Mouse (Mus musculus): ENCODE measurements at regions not wholly inside any gene's neighbourhood (a gene's known extent, or its start where the extent isn't known, plus 50 kb on each side); places are given as distances from the start of the nearest gene placed in this dataset.

DNA sequence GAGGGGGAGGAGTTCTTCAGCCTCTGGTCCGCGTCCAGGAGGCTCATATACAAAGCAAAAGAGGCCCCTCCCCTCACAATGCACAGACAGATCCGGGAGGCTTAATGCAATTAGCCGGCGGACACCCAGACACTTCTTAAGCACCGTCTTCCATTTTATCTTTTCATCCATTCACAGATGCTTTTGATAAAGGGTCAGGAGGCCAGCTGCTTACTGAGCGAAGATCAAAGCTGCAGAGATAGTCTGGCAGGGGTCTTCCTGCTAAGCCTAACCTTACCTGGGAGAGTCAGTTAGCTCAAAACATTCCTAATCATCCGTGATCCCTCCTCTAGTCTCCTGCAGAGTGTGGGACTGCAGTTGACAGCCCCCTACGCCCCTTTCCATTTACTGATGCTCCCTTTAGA, 361.1 kb upstream of the Tmpo start:
- TF ChIP-seq E2F4 (IDR thresholded peaks at IDR 0.05; ENCODE audit: insufficient read depth) (no peak), MYOD1 (IDR thresholded peaks at IDR 0.05; ENCODE audit: control insufficient read depth in 1 of 3, insufficient read length in 2 of 3, low read depth in 2 of 3) (no peak), USF1 (IDR thresholded peaks at IDR 0.05; ENCODE audit: low read depth) (no peak), TCF3 (IDR thresholded peaks at IDR 0.05; ENCODE audit: insufficient read length, low read depth) (no peak), MYOG (IDR thresholded peaks at IDR 0.05; ENCODE audit: control insufficient read depth in 1 of 3, insufficient read depth in 1 of 3, insufficient read length in 2 of 3, low read depth in 2 of 3) (no peak), CEBPB (IDR thresholded peaks at IDR 0.05; ENCODE audit: insufficient read depth, poor library complexity, severe bottlenecking) (no peak), POLR2A (IDR thresholded peaks at IDR 0.05; ENCODE audit: insufficient read length, low read depth) (no peak), SRF (IDR thresholded peaks at IDR 0.05; ENCODE audit: control insufficient read depth, insufficient read length, low read depth) (no peak), TCF12 (IDR thresholded peaks at IDR 0.05; ENCODE audit: insufficient read depth, poor library complexity, severe bottlenecking) (no peak), MAX (IDR thresholded peaks at IDR 0.05; ENCODE audit: low read depth) (no peak), REST (IDR thresholded peaks at IDR 0.05; ENCODE audit: insufficient read depth, insufficient read length) (no peak), POLR2AphosphoS2 (IDR thresholded peaks at IDR 0.05; ENCODE audit: insufficient read length, low read depth) (no peak)

GRCm38 (mm10) chr10:91537241-91537640, 356.1 kb upstream of the Tmpo start:
- Histone ChIP-seq H3ac (ENCODE audit: control insufficient read depth, insufficient read length) (no peak overlapping the region), H3K27me3 (ENCODE audit: control insufficient read depth, insufficient read depth, insufficient read length) (no peaks in the 10 kb centered on the region), H3K36me3 (ENCODE audit: control insufficient read depth, insufficient read depth) (no peaks in the 10 kb centered on the region), H3K4me2 (ENCODE audit: low read depth) (no peak overlapping the region), H3K4me3 (no peak overlapping the region), H3K79me2 (ENCODE audit: control insufficient read depth, insufficient read depth) (no peaks in the 10 kb centered on the region)
- no peak for TF ChIP-seq POLR2A (IDR thresholded peaks at IDR 0.05; ENCODE audit: insufficient read length, low read depth)
- no peak for TF ChIP-seq E2F4 (IDR thresholded peaks at IDR 0.05; ENCODE audit: insufficient read depth)
- no peak for TF ChIP-seq REST (IDR thresholded peaks at IDR 0.05; ENCODE audit: insufficient read depth, insufficient read length)
- TF ChIP-seq USF1 (IDR thresholded peaks at IDR 0.05; ENCODE audit: low read depth) = no peak

More for the DNA sequence above, 361.1 kb upstream of the Tmpo start:
- H3K27me3 ChIP-seq (ENCODE audit: control insufficient read depth, insufficient read depth, insufficient read length) = no peaks in the 10 kb centered on the region
- no peaks in the 10 kb centered on the region for H3K36me3 ChIP-seq (ENCODE audit: control insufficient read depth, insufficient read depth)
- H3K79me2 ChIP-seq (ENCODE audit: control insufficient read depth, insufficient read depth) = no peaks in the 10 kb centered on the region
- no peak overlapping the region for H3K4me3 ChIP-seq
- H3ac ChIP-seq (ENCODE audit: control insufficient read depth, insufficient read length) = no peak overlapping the region
- H3K4me2 ChIP-seq (ENCODE audit: low read depth) = no peak overlapping the region

DNA sequence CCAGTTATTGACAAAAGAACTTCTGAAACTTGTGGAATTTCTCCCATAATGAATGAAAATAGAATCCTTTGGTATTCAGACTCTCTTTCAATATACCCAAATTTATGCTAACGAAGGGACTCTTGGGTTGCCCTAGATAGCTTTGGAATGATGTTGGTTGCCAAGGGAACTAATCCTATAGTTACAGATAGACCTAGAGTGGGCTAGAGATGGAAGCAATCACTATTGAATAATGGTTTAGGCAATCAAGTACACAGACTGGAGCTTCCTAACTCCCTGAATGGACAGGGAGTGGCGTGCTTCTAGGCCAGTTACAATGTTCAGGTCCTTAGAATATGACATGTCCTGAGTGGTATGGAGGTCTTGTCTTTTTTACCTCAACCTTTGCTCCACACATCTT, 354.3 kb upstream of the Tmpo start:
- H3K36me3 ChIP-seq (ENCODE audit: control insufficient read depth, insufficient read depth) = no peaks in the 10 kb centered on the region
- H3K4me3 ChIP-seq = no peak overlapping the region
- H3K79me2 ChIP-seq (ENCODE audit: control insufficient read depth, insufficient read depth) = no peaks in the 10 kb centered on the region
- H3K27me3 ChIP-seq (ENCODE audit: control insufficient read depth, insufficient read depth, insufficient read length) = no peaks in the 10 kb centered on the region
- TF ChIP-seq TCF3 (IDR thresholded peaks at IDR 0.05; ENCODE audit: insufficient read length, low read depth) = no peak
- TF ChIP-seq TCF12 (IDR thresholded peaks at IDR 0.05; ENCODE audit: insufficient read depth, poor library complexity, severe bottlenecking) = no peak
- no peak for TF ChIP-seq SRF (IDR thresholded peaks at IDR 0.05; ENCODE audit: control insufficient read depth, insufficient read length, low read depth)
- TF ChIP-seq POLR2AphosphoS2 (IDR thresholded peaks at IDR 0.05; ENCODE audit: insufficient read length, low read depth) = no peak
- no peak for TF ChIP-seq MAX (IDR thresholded peaks at IDR 0.05; ENCODE audit: low read depth)
- TF ChIP-seq USF1 (IDR thresholded peaks at IDR 0.05; ENCODE audit: low read depth) = no peak
- TF ChIP-seq CEBPB (IDR thresholded peaks at IDR 0.05; ENCODE audit: insufficient read depth, poor library complexity, severe bottlenecking) = no peak
- no peak for TF ChIP-seq MYOG (IDR thresholded peaks at IDR 0.05; ENCODE audit: control insufficient read depth in 1 of 3, insufficient read depth in 1 of 3, insufficient read length in 2 of 3, low read depth in 2 of 3)
- TF ChIP-seq REST (IDR thresholded peaks at IDR 0.05; ENCODE audit: insufficient read depth, insufficient read length) = no peak
- no peak for TF ChIP-seq POLR2A (IDR thresholded peaks at IDR 0.05; ENCODE audit: insufficient read length, low read depth)
- TF ChIP-seq MYOD1 (IDR thresholded peaks at IDR 0.05; ENCODE audit: control insufficient read depth in 1 of 3, insufficient read length in 2 of 3, low read depth in 2 of 3) = no peak
- TF ChIP-seq E2F4 (IDR thresholded peaks at IDR 0.05; ENCODE audit: insufficient read depth) = no peak
- no peak overlapping the region for H3K4me2 ChIP-seq (ENCODE audit: low read depth)
- no peak overlapping the region for H3ac ChIP-seq (ENCODE audit: control insufficient read depth, insufficient read length)

DNA sequence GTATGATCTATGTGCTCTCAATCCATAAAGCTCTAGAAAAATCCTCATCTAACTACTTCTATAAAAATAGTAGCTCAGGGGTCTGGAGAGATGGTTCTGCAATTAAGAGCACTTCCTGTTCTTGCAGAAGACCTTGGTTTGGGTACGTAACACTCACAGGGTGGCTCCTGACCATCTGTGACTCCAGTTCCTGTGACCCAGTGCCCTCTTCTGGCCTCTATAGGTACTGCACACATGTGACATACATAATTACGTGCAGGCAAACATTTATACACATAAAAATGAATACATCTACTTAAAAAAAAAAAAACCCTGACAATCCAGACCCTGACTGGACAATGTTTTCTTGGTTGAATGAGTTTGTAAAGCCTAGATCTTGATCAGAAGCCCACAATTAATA, 347.2 kb upstream of the Tmpo start:
- H3ac ChIP-seq (ENCODE audit: control insufficient read depth, insufficient read length) = no peak overlapping the region

DNA sequence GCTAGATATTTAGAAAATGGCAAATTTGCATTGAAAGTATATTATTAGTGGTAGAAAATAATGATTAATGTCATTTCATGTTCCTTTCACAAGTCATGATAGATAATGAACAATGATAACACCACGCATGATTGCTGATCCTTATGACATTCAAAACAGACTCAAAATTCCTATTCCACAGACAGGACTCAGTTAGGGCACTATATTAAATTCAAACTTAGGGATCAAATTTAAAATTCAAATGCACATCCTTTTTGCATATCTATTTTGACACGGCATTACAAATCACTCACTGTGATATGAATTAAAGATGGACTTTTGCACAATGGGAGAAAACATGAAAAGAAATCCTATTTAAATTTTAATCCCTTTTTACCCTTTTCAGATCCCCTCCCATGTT, 340.1 kb upstream of the Tmpo start:
- Histone ChIP-seq H3K36me3 (ENCODE audit: control insufficient read depth, insufficient read depth) (no peaks in the 10 kb centered on the region), H3K4me2 (ENCODE audit: low read depth) (no peak overlapping the region), H3K4me3 (no peak overlapping the region), H3ac (ENCODE audit: control insufficient read depth, insufficient read length) (no peak overlapping the region), H3K79me2 (ENCODE audit: control insufficient read depth, insufficient read depth) (no peaks in the 10 kb centered on the region), H3K27me3 (ENCODE audit: control insufficient read depth, insufficient read depth, insufficient read length) (no peaks in the 10 kb centered on the region)
- no peak for TF ChIP-seq MYOG (IDR thresholded peaks at IDR 0.05; ENCODE audit: control insufficient read depth in 1 of 3, insufficient read depth in 1 of 3, insufficient read length in 2 of 3, low read depth in 2 of 3)
- no peak for TF ChIP-seq MAX (IDR thresholded peaks at IDR 0.05; ENCODE audit: low read depth)
- no peak for TF ChIP-seq MYOD1 (IDR thresholded peaks at IDR 0.05; ENCODE audit: control insufficient read depth in 1 of 3, insufficient read length in 2 of 3, low read depth in 2 of 3)
- no peak for TF ChIP-seq POLR2AphosphoS2 (IDR thresholded peaks at IDR 0.05; ENCODE audit: insufficient read length, low read depth)
- TF ChIP-seq POLR2A (IDR thresholded peaks at IDR 0.05; ENCODE audit: insufficient read length, low read depth) = no peak
- TF ChIP-seq SRF (IDR thresholded peaks at IDR 0.05; ENCODE audit: control insufficient read depth, insufficient read length, low read depth) = no peak
- TF ChIP-seq E2F4 (IDR thresholded peaks at IDR 0.05; ENCODE audit: insufficient read depth) = no peak
- TF ChIP-seq REST (IDR thresholded peaks at IDR 0.05; ENCODE audit: insufficient read depth, insufficient read length) = no peak
- no peak for TF ChIP-seq TCF12 (IDR thresholded peaks at IDR 0.05; ENCODE audit: insufficient read depth, poor library complexity, severe bottlenecking)
- no peak for TF ChIP-seq TCF3 (IDR thresholded peaks at IDR 0.05; ENCODE audit: insufficient read length, low read depth)
- TF ChIP-seq CEBPB (IDR thresholded peaks at IDR 0.05; ENCODE audit: insufficient read depth, poor library complexity, severe bottlenecking) = no peak
- no peak for TF ChIP-seq USF1 (IDR thresholded peaks at IDR 0.05; ENCODE audit: low read depth)

More for the DNA sequence above, 347.2 kb upstream of the Tmpo start:
- Histone ChIP-seq H3K79me2 (ENCODE audit: control insufficient read depth, insufficient read depth) (no peaks in the 10 kb centered on the region), H3K4me2 (ENCODE audit: low read depth) (no peak overlapping the region), H3K36me3 (ENCODE audit: control insufficient read depth, insufficient read depth) (no peaks in the 10 kb centered on the region), H3K27me3 (ENCODE audit: control insufficient read depth, insufficient read depth, insufficient read length) (no peaks in the 10 kb centered on the region), H3K4me3 (no peak overlapping the region)
- TF ChIP-seq MAX (IDR thresholded peaks at IDR 0.05; ENCODE audit: low read depth) = no peak
- no peak for TF ChIP-seq POLR2A (IDR thresholded peaks at IDR 0.05; ENCODE audit: insufficient read length, low read depth)
- no peak for TF ChIP-seq MYOD1 (IDR thresholded peaks at IDR 0.05; ENCODE audit: control insufficient read depth in 1 of 3, insufficient read length in 2 of 3, low read depth in 2 of 3)
- TF ChIP-seq TCF12 (IDR thresholded peaks at IDR 0.05; ENCODE audit: insufficient read depth, poor library complexity, severe bottlenecking) = no peak
- no peak for TF ChIP-seq SRF (IDR thresholded peaks at IDR 0.05; ENCODE audit: control insufficient read depth, insufficient read length, low read depth)
- no peak for TF ChIP-seq POLR2AphosphoS2 (IDR thresholded peaks at IDR 0.05; ENCODE audit: insufficient read length, low read depth)
- TF ChIP-seq CEBPB (IDR thresholded peaks at IDR 0.05; ENCODE audit: insufficient read depth, poor library complexity, severe bottlenecking) = no peak
- TF ChIP-seq MYOG (IDR thresholded peaks at IDR 0.05; ENCODE audit: control insufficient read depth in 1 of 3, insufficient read depth in 1 of 3, insufficient read length in 2 of 3, low read depth in 2 of 3) = no peak
- no peak for TF ChIP-seq USF1 (IDR thresholded peaks at IDR 0.05; ENCODE audit: low read depth)
- no peak for TF ChIP-seq TCF3 (IDR thresholded peaks at IDR 0.05; ENCODE audit: insufficient read length, low read depth)

All from myocyte (in vitro differentiated cells).